Mouse (Mus musculus): ENCODE data around the gene Gm28230.

GRCm38 (mm10) chr2:74795531-74795930, 69.0 kb downstream of the Gm28230 start:
- no peak for TF ChIP-seq HCFC1 (IDR thresholded peaks at IDR 0.05; ENCODE audit: low read depth, low read length)
- TF ChIP-seq CTCF (IDR thresholded peaks at IDR 0.05 in 2 of 3, conservative IDR thresholded peaks at IDR 0.05 in 1 of 3; ENCODE audit: control insufficient read depth in 1 of 3, insufficient read depth in 1 of 3, low read depth in 2 of 3, low read length in 3 of 3, poor library complexity in 1 of 3, severe bottlenecking in 1 of 3): no peak
- no peak for TF ChIP-seq TAL1 (IDR thresholded peaks at IDR 0.05; ENCODE audit: low read length)
- TF ChIP-seq RAD21 (IDR thresholded peaks at IDR 0.05; ENCODE audit: low read depth, low read length): no peak
- no peak for TF ChIP-seq POLR2A (IDR thresholded peaks at IDR 0.05; ENCODE audit: control insufficient read depth in 1 of 2, insufficient read depth in 1 of 2, low read depth in 1 of 2, low read length in 2 of 2, poor library complexity in 1 of 2)
- TF ChIP-seq EP300 (IDR thresholded peaks at IDR 0.05; ENCODE audit: low read depth in 1 of 2, low read length in 2 of 2): no peak
- no peak for TF ChIP-seq MAX (IDR thresholded peaks at IDR 0.05; ENCODE audit: low read length)
- no peak for TF ChIP-seq TCF12 (IDR thresholded peaks at IDR 0.05; ENCODE audit: low read depth, low read length)
